Mouse (Mus musculus) bone marrow macrophage, adult 2 months (primary cell): Measurements from ENCODE around the gene Il20ra.

ENCODE experiments used
- CTCF ChIP-seq: IDR thresholded peaks from 2 replicates; pipeline ENCODE4 v1.5.1; 2012; ENCODE audit warnings: low read depth, mild to moderate bottlenecking, low read length, moderate library complexity
- POLR2A ChIP-seq: IDR thresholded peaks from 2 replicates; pipeline ENCODE4 v1.6.1; 2012; ENCODE audit warnings: mild to moderate bottlenecking, low read depth, low read length, borderline replicate concordance

- TF ChIP-seq CTCF (no peak), POLR2A (no peak)
Measured at GRCm38 (mm10) chr10:19711020-19711419, 1.4 kb upstream of the Il20ra start.
